Mouse (Mus musculus) WW6 (cell line): ENCODE measurements around the gene Mlycd.
A peak's percentile ranks its signal among the peaks of the same experiment; 100 is the strongest.

ENCODE experiments used
- DNase-seq: peaks from one replicate; pipeline ENCODE4 v3.0.0-alpha.2; 2013; ENCODE audit warnings: low read depth, low spot score

Gene Mlycd

GRCm38 (mm10) chr8:119403912-119404311, 9.2 kb downstream of the Mlycd start:
- no peak for DNase-seq

- DNase-seq = no peak
Observed at GRCm38 (mm10) chr8:119404648-119405047, 10.0 kb downstream of the Mlycd start.

GRCm38 (mm10) chr8:119408311-119408710, 13.6 kb downstream of the Mlycd start:
- no peak for DNase-seq

DNA sequence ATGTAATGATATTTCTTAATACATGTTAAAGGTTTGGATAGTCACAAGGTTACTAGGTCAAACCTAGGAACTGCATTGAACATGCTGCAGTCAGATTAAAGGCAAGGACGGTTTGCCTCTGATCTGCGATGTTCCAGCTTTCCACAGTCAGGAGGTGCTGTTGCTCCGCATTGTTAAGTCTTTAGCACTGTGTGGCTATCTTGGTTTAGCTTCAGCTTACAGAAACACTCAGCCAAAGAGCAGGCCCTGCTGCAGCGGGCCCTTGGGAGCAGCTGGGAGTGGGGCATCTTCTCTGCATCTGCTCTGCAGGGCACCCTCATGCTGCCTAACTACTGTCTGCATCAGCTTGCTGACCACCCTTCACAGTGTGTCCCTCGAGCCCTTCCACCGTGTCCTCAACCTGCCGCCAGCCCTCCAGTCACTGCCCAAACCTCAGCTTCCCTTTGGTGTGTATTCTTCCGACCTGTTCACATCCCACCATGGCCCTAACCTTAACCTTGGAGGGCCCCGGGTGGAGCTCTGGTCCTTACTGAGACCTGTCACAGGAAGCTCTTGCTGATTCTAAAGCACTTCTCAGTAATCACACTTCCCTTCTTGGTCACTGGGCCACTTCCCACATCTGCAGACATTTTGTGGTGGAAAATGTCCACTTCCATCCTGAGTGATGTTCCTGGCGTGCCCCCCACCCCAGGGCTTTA, 17.5 kb downstream of the Mlycd start:
- DNase-seq = no peak

DNA sequence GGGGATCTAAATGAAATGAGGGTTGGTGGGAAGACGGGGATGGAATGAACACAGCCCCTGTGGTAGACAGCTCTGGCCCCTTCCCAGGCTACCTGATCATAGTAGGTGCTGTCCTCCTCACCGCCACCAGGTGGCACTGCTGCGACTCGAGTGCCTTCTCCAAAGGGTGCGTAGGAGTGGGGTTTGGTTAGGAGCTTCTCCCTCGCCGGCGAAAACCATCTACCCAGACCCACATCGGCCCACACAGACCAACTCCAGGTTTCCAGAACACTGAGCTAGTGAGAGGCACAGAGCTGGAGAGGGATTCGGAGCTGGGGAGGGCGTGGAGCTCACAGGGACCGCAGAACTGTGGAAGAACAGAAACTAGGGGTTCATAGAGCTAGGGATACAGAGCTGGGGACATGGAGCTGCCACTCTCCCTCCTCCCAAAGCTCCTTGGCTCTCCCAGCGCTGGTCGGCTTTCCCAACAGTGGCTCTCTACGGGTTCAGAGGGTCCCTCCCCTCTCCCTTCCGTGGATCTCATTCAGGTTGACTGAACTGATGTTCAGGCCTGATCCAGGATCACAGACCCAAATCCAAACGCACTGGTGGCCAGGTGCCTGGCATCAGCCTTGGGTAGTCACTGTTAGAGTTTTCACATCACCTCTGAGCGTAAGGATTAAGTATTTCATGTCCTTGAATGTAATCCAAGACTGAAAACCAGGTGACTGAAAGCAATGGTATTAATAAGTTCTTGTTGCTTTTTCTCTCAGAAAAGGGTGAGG, 18.2 kb downstream of the Mlycd start:
- DNase-seq = peak; percentile 73

- DNase-seq = no peak
Observed at GRCm38 (mm10) chr8:119413605-119414004, 18.9 kb downstream of the Mlycd start.

- DNase-seq = no peak
Observed at GRCm38 (mm10) chr8:119420318-119420717, 25.6 kb downstream of the Mlycd start.

GRCm38 (mm10) chr8:119421603-119422122, 27.0 kb downstream of the Mlycd start:
- DNase-seq = no peak

DNA sequence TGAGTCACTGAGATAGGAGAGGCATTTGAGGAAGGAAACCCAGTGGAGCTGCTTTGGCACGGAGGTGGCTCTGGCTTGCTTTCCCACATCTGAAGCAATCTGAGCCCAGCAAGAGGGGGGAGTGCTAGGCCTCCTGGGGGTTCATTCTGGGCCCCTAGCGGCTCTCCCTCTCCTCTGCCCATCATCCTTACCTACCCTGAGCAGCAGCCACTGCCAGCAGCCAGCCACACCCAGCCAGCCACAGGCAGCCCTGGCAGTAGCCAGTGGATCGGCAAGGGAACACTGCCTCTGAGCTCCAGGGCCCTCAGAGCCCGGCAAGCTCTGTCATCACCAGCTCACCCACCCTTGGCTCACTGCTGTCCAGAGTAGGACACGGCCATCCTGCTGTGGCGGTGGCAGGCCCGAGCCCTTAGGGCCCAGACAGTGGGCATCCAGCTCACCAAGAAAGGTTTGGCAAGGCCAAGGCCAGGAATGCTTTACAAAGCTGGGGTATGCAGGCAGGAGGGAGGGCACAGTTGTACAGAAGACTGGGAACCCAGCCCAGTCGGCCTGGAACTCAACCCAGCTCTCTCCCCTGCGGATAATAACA, 27.5 kb downstream of the Mlycd start:
- no peak for DNase-seq

- no peak for DNase-seq
Observed at GRCm38 (mm10) chr8:119423631-119424141, 29.0 kb downstream of the Mlycd start.

- DNase-seq = no peak
Observed at GRCm38 (mm10) chr8:119424199-119424733, 29.6 kb downstream of the Mlycd start.

- DNase-seq = no peak
Observed at GRCm38 (mm10) chr8:119424740-119425139, 30.1 kb downstream of the Mlycd start.

DNA sequence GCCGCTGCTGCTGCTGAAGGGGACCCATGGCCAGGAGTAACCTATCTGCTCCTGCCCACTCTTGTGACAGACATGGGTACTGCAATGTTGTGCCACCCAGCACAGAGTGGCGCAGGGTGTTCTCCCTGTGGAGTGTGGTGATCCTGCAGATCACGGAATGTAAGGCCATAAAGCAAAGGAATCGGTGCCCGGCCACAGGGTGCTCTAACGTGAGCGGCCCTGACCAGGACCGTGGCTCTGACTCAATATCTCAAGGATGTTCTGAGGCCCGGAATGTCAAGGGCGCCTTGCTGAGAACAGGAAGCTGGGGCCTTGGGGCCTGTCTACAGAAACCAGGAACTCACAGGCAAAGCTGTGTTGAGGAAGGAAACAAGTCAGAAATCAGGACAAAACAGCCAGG, 30.9 kb downstream of the Mlycd start:
- no peak for DNase-seq

DNA sequence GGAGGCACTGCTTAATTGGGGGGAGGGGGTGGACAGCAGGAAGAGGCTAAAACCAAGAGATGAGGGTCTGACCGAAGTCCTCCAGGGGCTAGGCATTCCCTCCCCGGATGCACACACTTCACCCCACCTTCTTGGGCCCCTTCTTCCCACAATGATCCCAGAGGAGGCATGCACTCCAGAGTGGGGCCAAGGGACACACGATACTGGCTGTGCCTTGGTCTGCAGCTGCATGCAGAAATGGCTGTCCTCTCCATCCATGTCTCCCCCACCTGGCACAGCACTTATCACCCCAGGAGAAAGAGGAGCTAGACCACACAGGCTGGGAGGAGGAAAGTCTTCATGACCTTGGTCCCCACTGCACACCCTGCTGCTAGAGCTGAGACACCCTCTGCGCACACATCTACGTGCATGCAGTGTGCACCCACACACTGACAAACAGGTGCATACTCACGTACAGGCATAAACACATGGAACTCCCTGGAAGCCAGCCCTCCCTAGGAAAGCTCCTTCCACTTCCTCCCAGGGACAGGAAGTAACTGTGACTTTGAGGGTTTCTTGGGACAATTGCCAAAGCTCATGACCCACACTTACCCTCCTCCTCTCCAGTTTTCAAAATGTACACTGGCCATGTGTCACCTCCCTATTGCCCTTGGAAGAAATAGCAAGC, 31.5 kb downstream of the Mlycd start:
- DNase-seq = no peak

GRCm38 (mm10) chr8:119427634-119428349, 33.1 kb downstream of the Mlycd start:
- no peak for DNase-seq

DNA sequence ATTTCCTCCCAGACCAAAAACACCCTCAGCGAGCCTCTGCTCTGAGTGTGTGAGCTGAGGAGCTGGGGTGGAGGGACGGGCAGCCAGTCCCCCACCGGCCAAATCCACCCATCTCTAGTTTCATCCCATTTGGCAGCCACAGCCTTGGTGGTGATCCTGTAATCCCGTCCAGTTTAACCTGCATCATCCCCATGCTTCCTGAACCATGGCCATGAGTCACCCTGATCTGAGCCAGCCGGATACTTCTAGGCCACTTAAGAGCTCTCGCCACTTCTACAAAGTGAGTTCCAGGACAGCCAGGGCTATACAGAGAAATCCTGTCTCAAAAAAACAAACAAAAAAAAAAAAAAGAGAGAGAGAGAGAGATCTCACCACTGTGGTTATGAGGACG, 33.7 kb downstream of the Mlycd start:
- no peak for DNase-seq

DNA sequence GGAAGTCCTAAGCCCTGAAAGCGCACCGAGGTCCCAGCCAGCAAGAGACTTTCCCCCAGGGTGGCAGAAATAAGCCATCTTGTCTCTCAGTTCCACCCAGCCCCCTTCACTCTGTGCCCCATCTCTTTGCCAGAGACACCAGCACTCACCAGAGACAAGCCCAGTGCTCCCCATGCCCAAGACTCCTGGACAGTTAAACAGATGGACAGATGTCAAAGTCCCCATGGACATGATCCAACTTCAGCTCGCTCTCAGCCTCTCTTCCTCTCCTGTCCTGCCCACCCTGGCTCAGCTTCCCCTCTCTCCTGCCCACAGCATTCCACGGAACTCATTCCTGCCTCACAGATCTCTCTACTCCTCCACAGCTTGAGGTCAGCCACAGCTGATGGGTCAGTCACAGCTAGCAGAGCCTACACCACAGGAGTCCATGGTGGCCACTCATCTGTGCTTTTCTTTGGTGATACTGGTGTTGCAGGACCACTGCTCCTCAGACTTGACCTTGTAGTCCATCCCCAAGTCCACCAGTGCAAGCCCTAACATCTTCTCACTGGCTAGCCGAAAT, 34.2 kb downstream of the Mlycd start:
- DNase-seq = no peak

DNA sequence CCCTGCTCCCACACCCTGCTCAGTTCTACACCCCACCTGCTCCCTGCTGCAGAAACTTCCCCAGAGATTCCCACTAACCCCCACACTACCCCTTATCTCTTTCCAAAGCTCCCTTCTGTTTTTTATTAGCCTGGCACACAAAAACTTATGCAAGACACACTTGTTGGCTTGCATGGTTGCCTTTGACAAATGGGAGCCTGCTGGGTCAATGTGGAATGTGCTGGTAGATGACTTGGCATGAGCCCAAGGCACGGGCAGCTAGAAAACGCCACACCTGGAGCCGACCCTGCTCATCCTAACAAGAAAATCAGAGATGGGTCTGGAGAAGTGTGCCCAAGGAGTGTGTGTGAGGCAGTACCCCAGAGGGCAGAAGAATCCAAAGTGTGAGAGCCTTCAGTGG, 34.9 kb downstream of the Mlycd start:
- no peak for DNase-seq

DNA sequence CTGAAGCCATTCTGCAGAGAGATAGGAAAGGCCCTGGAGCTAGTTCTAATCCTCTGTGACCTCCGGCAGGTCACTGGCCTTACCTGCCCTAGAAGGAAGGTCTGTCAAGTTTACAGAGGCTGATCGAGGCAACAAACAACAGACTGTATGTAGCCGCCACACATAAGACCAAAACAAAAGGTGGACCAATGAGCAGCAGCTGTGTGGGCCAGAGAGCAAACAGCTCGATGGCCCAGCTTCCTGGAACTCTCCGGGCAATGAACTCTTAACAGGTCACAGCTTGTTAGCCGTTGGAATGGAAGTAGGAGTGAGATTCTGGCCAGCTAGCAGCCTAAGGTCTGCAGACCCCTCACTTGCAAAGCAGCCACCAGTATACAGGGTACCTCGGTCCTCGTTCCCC, 35.6 kb downstream of the Mlycd start:
- no peak for DNase-seq

DNA sequence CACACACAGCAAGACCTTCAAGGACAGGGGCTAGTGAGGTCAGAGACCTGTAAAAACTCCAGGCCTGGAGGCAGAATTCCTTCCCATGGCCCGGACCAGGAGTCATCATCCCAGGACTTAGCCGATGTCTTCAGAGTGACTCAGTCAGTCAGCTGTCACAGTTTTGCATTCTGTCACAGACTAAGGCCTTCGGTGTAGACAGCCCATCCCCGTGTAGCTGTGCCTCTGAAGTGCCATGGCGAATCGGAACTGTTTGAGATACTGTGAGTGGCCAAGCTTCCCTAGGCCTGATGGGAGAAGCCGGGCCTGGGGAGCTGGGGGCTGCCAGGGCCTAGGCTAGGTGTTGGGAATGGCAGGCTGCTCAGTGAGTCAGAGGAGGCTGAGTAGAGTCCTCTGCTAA, 36.0 kb downstream of the Mlycd start:
- no peak for DNase-seq

GRCm38 (mm10) chr8:119432372-119432771, 37.7 kb downstream of the Mlycd start:
- DNase-seq = no peak
